12 mouse cellular contexts compared by ENCODE assay signal in the genomic region with DNA sequence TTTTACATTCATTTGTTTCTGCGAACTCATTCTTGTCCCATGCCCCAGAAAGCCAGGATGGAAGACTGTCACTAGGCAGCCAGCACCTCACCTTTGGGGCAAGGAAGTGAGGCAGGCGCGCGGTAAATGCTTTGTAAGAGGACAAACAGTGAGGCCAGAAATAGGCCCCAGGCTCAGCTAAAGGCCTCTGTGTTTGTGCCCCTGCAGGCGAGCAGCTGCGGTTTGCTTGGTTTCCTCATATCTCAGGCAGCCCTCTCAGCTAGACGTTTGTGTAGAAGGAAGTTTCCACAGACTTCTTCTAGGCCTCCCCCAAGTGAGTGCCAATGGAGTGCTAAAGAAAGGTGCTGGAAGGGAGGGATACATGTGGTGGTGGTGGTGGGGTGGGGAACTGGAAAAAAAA. TPM values are rescaled to one million over a fixed set of nuclear protein-coding genes. Genes with fewer than 3 reads are reported as not detected.
A peak's percentile ranks its signal among the peaks of the same experiment; 100 is the strongest.
DNase-seq lines count a peak whose midpoint lies in the region; ATAC-seq and TF ChIP-seq lines count a peak whose summit lies in the region.
"Had no signal": no experiment of that assay in that cellular context is flagged by ENCODE, and none has a peak within 500 bp of the region (broad histone marks: within the 10 kb centered on the region; RNA-seq: fewer than 3 reads in every experiment).

No protein-coding gene starts in this region.

- H3K9me3 ChIP-seq in hindbrain, embryonic 16.5 days (ENCODE audit: control insufficient read depth, low read length): no peaks in the 10 kb centered on the region
- H3K9me3 ChIP-seq: midbrain, embryonic 10.5 days had no signal

- H3K4me2 ChIP-seq in hindbrain, embryonic 16.5 days (ENCODE audit: low read length): no peak overlapping the region

- TF ChIP-seq CTCF in testis, adult 2 months (IDR thresholded peaks at IDR 0.05; ENCODE audit: control insufficient read depth, insufficient read depth, insufficient replicate concordance, low read depth, low read length): no peak

- ATAC-seq in neutrophil, adult 5-6 weeks (ENCODE audit: extremely low read depth, insufficient number of reproducible peaks, low FRiP score, poor library complexity, severe bottlenecking): peak; percentile 70
- ATAC-seq in erythroblast, adult 5-6 weeks (replicated peaks; ENCODE audit: low FRiP score, poor library complexity, severe bottlenecking): no peak
- ATAC-seq in hindbrain, embryonic 16.5 days: no peak
- ATAC-seq: intestine, postnatal 0 days had no signal

- H3K4me1 ChIP-seq in testis, adult 2 months (ENCODE audit: control insufficient read depth, insufficient read depth, low read length): peaks cover 2% of the 10 kb centered on the region
- no peaks in the 10 kb centered on the region for H3K4me1 ChIP-seq in hindbrain, embryonic 16.5 days (ENCODE audit: control insufficient read depth, insufficient read depth, low read depth, low read length)

- H3K27ac ChIP-seq in testis, adult 2 months (ENCODE audit: control insufficient read depth, insufficient read depth, low read depth, low read length): peak overlapping the region; percentile 13; the same call in 1 of the 2 replicates
- H3K27ac ChIP-seq in hindbrain, embryonic 16.5 days (ENCODE audit: low read depth, low read length): no peak overlapping the region
- H3K27ac ChIP-seq: left cerebral cortex, adult 2 months; midbrain, embryonic 10.5 days had no signal

- H3K9ac ChIP-seq in hindbrain, embryonic 16.5 days (ENCODE audit: low read depth, low read length): no peak overlapping the region

- DNase-seq in testis, postnatal 10 days (ENCODE audit: low spot score): no peak
- DNase-seq in induced T-regulatory cell, adult 2 months (ENCODE audit: low read depth): peak; percentile 76
- peak; percentile 62 for DNase-seq in thymus, postnatal 4 days
- no peak for DNase-seq in frontal cortex, postnatal 14 days (ENCODE audit: low spot score in 2 of 2)
- DNase-seq: cerebellum, adult 18-20 months had no signal

- H3K27me3 ChIP-seq in testis, adult 2 months (ENCODE audit: control insufficient read depth, insufficient read depth, low read length): no peaks in the 10 kb centered on the region
- H3K27me3 ChIP-seq in hindbrain, embryonic 16.5 days (replicated peaks; ENCODE audit: control insufficient read depth, insufficient read depth, low read length): no peaks in the 10 kb centered on the region

- H3K4me3 ChIP-seq in testis, adult 2 months (ENCODE audit: control insufficient read depth, low read depth, low read length): peak overlapping the region; percentile 21
- H3K4me3 ChIP-seq in hindbrain, embryonic 16.5 days (ENCODE audit: low read length): no peak overlapping the region
- H3K4me3 ChIP-seq: left cerebral cortex, adult 2 months; midbrain, embryonic 10.5 days had no signal

- TF ChIP-seq POLR2A in testis, adult 2 months (IDR thresholded peaks at IDR 0.05; ENCODE audit: control insufficient read depth, low read depth, low read length): no peak

- no peaks in the 10 kb centered on the region for H3K36me3 ChIP-seq in testis, adult 2 months (ENCODE audit: control insufficient read depth, insufficient read depth, low read length)
- no peaks in the 10 kb centered on the region for H3K36me3 ChIP-seq in hindbrain, embryonic 16.5 days (ENCODE audit: control insufficient read depth, insufficient read depth, low read length)
- H3K36me3 ChIP-seq: midbrain, embryonic 10.5 days had no signal

- WGBS in hindbrain, embryonic 16.5 days: 88% methylated on average over 7 of the region's 7 CpGs

RNA-seq across cellular contexts. Expression of a gene that starts 18.0 kb away (rescaled TPM):
- polyA plus RNA-seq in testis, adult 2 months (2012; rRNA removed): 60.8 and 64.0 TPM in 2 replicates
- 5,959 and 5,978 TPM in 2 replicates for total RNA-seq in neutrophil, adult 5-6 weeks (2017)
- 1,938 and 2,125 TPM in 2 replicates for total RNA-seq in erythroblast, adult 5-6 weeks (2015; ENCODE audit: low replicate concordance)
- 844 and 1,294 TPM in 2 replicates for total RNA-seq in erythroblast, adult 5-6 weeks (2017; ENCODE audit: low replicate concordance)
- polyA plus RNA-seq in hindbrain, embryonic 16.5 days (2015; fragmentation: Nextera tagmentation; extraction: Ambion mirVana): 4,367 and 4,892 TPM in 2 replicates

RNA-seq across cellular contexts. Expression of a gene that starts 37.0 kb away (rescaled TPM):
- 0.14 and 0.34 TPM in 2 replicates for polyA plus RNA-seq in testis, adult 2 months (2012; rRNA removed)
- 22.6 and 29.2 TPM in 2 replicates for total RNA-seq in neutrophil, adult 5-6 weeks (2017)
- total RNA-seq in erythroblast, adult 5-6 weeks (2015; ENCODE audit: low replicate concordance): 11.7 and 24.0 TPM in 2 replicates
- 5.3 and 11.2 TPM in 2 replicates for total RNA-seq in erythroblast, adult 5-6 weeks (2017; ENCODE audit: low replicate concordance)
- 0.14 and 0.18 TPM in 2 replicates for polyA plus RNA-seq in hindbrain, embryonic 16.5 days (2015; fragmentation: Nextera tagmentation; extraction: Ambion mirVana)
- polyA plus RNA-seq: midbrain, embryonic 10.5 days had no signal

Comparison
In these comparisons a context has a peak if more than half of its experiments do, and no peak if none do; other contexts are left out.
1. DNase-seq: peak in induced T-regulatory cell, adult 2 months (single experiment) and thymus, postnatal 4 days (single experiment); none in testis, postnatal 10 days (single experiment) and frontal cortex, postnatal 14 days (0 of 2).